Mouse (Mus musculus): ENCODE results near the gene Lsmem1. TPM values are rescaled to one million over a fixed set of nuclear protein-coding genes. Genes with fewer than 3 reads are reported as not detected.
A peak's percentile ranks its signal among the peaks of the same experiment; 100 is the strongest.

Lsmem1 gene
- not detected in 2 replicates for polyA plus RNA-seq (2014; fragmentation: Nextera tagmentation; extraction: Ambion mirVana)

DNA sequence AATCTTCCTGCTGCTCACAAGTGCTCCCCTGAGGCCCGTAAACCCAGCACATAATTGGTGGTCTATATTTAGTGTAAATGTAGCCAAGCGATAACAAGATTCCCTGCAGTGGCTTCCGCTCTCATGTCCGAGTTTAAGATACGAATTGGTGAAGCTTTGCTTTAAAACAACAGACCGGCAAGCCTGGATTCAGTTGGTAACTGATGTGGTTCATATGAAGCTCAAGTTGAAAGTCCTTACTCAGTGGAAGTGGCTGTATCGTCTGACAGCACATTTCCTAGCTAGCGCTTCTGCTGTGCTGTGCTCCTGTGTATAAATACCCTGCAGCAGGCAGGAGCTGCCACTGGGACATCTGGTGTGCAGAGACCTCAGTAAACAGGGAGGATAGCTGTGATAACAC lies at the start of gene Lsmem1:
Gene Lsmem1, minus strand, starts transcription at position 189 of the 400 bp plus-strand sequence.
- Histone ChIP-seq H3K9ac (ENCODE audit: low read length) (no peak within 1 kb of the TSS), H3K27me3 (replicated peaks; ENCODE audit: control insufficient read depth, insufficient read depth, low read length) (no peaks in the 10 kb centered on the region), H3K36me3 (ENCODE audit: control insufficient read depth, insufficient read depth, low read length) (peaks cover 32% of the 10 kb centered on the region), H3K9me3 (ENCODE audit: control insufficient read depth, low read length) (no peaks in the 10 kb centered on the region), H3K4me2 (ENCODE audit: low read length) (no peak within 1 kb of the TSS), H3K4me1 (replicated peaks; ENCODE audit: control insufficient read depth, insufficient read depth, low read length) (no peaks in the 10 kb centered on the region), H3K27ac (ENCODE audit: low read depth) (no peak within 1 kb of the TSS), H3K4me3 (ENCODE audit: low read depth, low read length) (no peak within 1 kb of the TSS)
- DNase-seq (ENCODE audit: low spot score) (no peak), ATAC-seq (replicated peaks; ENCODE audit: low FRiP score, low TSS enrichment, low read depth) (no peak)
- 73% methylated on average over 8 of the region's 8 CpGs for WGBS

GRCm38 (mm10) chr12:40248454-40249180 lies 49.3 kb upstream of the Lsmem1 start, which contains the start of gene Ifrd1:
TSS of gene Ifrd1 (minus strand) at chr12:40248504.
- no peaks in the 10 kb centered on the region for H3K36me3 ChIP-seq (ENCODE audit: control insufficient read depth, insufficient read depth, low read length)
- ATAC-seq (replicated peaks; ENCODE audit: low FRiP score, low TSS enrichment, low read depth) = no peak
- H3K9me3 ChIP-seq (ENCODE audit: control insufficient read depth, low read length) = no peaks in the 10 kb centered on the region
- H3K27me3 ChIP-seq (replicated peaks; ENCODE audit: control insufficient read depth, insufficient read depth, low read length) = no peaks in the 10 kb centered on the region
- 60% methylated on average over 5 of the region's 5 CpGs for WGBS
- no peak for DNase-seq (ENCODE audit: low spot score)
- H3K27ac ChIP-seq (ENCODE audit: low read depth) = no peak within 1 kb of the TSS
- H3K4me2 ChIP-seq (ENCODE audit: low read length) = no peak within 1 kb of the TSS
- H3K4me1 ChIP-seq (replicated peaks; ENCODE audit: control insufficient read depth, insufficient read depth, low read length) = no peaks in the 10 kb centered on the region
- H3K4me3 ChIP-seq (ENCODE audit: low read depth, low read length) = no peak within 1 kb of the TSS
- H3K9ac ChIP-seq (ENCODE audit: low read length) = no peak within 1 kb of the TSS

GRCm38 (mm10) chr12:40247976-40248375 lies 48.7 kb upstream of the Lsmem1 start:
- H3K9me3 ChIP-seq (ENCODE audit: control insufficient read depth, low read length) = no peaks in the 10 kb centered on the region
- no peak overlapping the region for H3K4me3 ChIP-seq (ENCODE audit: low read depth, low read length)
- no peaks in the 10 kb centered on the region for H3K27me3 ChIP-seq (replicated peaks; ENCODE audit: control insufficient read depth, insufficient read depth, low read length)
- H3K9ac ChIP-seq (ENCODE audit: low read length) = no peak overlapping the region
- no peaks in the 10 kb centered on the region for H3K36me3 ChIP-seq (ENCODE audit: control insufficient read depth, insufficient read depth, low read length)
- no peak overlapping the region for H3K4me2 ChIP-seq (ENCODE audit: low read length)
- ATAC-seq (replicated peaks; ENCODE audit: low FRiP score, low TSS enrichment, low read depth) (peak; percentile 69), DNase-seq (ENCODE audit: low spot score) (no peak)
- WGBS = 62% methylated on average over 6 of the region's 6 CpGs
- H3K4me1 ChIP-seq (replicated peaks; ENCODE audit: control insufficient read depth, insufficient read depth, low read length) = no peaks in the 10 kb centered on the region
- H3K27ac ChIP-seq (ENCODE audit: low read depth) = no peak overlapping the region

DNA sequence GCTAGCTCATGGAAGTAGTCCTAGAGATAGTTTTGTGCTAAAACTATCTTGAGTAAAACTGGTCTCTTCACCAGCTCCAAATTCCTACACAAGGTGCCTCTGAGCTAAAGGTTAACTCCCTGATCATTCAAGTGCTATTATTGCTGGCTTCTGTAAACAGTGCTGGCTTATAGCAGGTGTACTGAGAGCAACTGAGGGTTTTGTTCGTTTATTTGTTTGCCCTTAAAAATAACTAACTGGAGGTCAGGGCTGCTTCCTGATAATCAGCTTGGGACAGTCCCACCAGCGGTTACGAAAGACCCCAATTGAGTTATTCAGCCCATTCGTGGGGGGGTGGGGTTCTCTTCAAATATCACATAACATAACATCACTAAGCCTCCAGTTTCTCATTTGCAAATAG lies 48.1 kb upstream of the Lsmem1 start:
- no peak; the same call in 1 of the 2 replicates for ATAC-seq (replicated peaks; ENCODE audit: low FRiP score, low TSS enrichment, low read depth)

DNA sequence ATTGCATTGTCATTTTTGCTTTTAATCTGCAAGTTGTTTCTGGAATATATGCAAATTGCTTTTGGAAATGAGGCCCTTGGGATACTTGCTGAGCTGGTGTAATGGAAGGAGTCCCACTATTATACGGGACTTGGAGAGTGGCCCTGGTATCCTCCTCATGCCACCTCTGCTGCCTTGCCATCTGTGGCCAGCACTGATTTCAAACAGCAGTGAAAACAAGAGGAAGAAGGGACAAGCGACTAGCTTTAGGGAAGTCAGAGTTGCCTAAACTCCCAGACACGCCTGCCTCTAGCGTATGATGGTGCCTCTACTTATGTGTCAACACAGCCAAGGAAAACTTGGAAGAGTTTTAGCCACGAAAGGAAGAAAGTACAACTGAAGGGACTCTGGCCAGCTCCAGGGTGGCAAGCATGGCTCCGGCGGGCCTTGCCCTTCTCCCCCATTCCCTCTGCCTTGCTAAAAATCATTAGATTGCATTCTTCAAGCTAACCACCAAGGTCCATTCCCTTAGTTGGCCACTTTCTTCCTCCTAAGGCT lies 46.2 kb upstream of the Lsmem1 start:
- Histone ChIP-seq H3K27me3 (replicated peaks; ENCODE audit: control insufficient read depth, insufficient read depth, low read length) (no peaks in the 10 kb centered on the region), H3K4me2 (ENCODE audit: low read length) (no peak overlapping the region), H3K4me1 (replicated peaks; ENCODE audit: control insufficient read depth, insufficient read depth, low read length) (no peaks in the 10 kb centered on the region), H3K9ac (ENCODE audit: low read length) (no peak overlapping the region), H3K27ac (ENCODE audit: low read depth) (no peak overlapping the region), H3K36me3 (ENCODE audit: control insufficient read depth, insufficient read depth, low read length) (no peaks in the 10 kb centered on the region), H3K4me3 (ENCODE audit: low read depth, low read length) (no peak overlapping the region), H3K9me3 (ENCODE audit: control insufficient read depth, low read length) (no peaks in the 10 kb centered on the region)
- no peak for DNase-seq (ENCODE audit: low spot score)
- no peak for ATAC-seq (replicated peaks; ENCODE audit: low FRiP score, low TSS enrichment, low read depth)
- 92% methylated on average over 7 of the region's 7 CpGs for WGBS

More for the DNA sequence above, 48.1 kb upstream of the Lsmem1 start:
- no peaks in the 10 kb centered on the region for H3K4me1 ChIP-seq (replicated peaks; ENCODE audit: control insufficient read depth, insufficient read depth, low read length)
- H3K4me2 ChIP-seq (ENCODE audit: low read length) = no peak overlapping the region
- WGBS = 38% methylated on average over 4 of the region's 4 CpGs
- H3K9me3 ChIP-seq (ENCODE audit: control insufficient read depth, low read length) = no peaks in the 10 kb centered on the region
- no peak for DNase-seq (ENCODE audit: low spot score)
- H3K27ac ChIP-seq (ENCODE audit: low read depth) = no peak overlapping the region
- no peaks in the 10 kb centered on the region for H3K36me3 ChIP-seq (ENCODE audit: control insufficient read depth, insufficient read depth, low read length)
- no peak overlapping the region for H3K4me3 ChIP-seq (ENCODE audit: low read depth, low read length)
- H3K9ac ChIP-seq (ENCODE audit: low read length) = no peak overlapping the region
- H3K27me3 ChIP-seq (replicated peaks; ENCODE audit: control insufficient read depth, insufficient read depth, low read length) = no peaks in the 10 kb centered on the region

- WGBS = 91% methylated on average over 5 of the region's 5 CpGs
Observed at GRCm38 (mm10) chr12:40244926-40245325, 45.6 kb upstream of the Lsmem1 start.

GRCm38 (mm10) chr12:40243821-40244221 lies 44.5 kb upstream of the Lsmem1 start:
- Histone ChIP-seq H3K4me1 (replicated peaks; ENCODE audit: control insufficient read depth, insufficient read depth, low read length) (no peaks in the 10 kb centered on the region), H3K9me3 (ENCODE audit: control insufficient read depth, low read length) (no peaks in the 10 kb centered on the region), H3K9ac (ENCODE audit: low read length) (no peak overlapping the region), H3K27ac (ENCODE audit: low read depth) (no peak overlapping the region), H3K4me3 (ENCODE audit: low read depth, low read length) (no peak overlapping the region), H3K36me3 (ENCODE audit: control insufficient read depth, insufficient read depth, low read length) (no peaks in the 10 kb centered on the region), H3K27me3 (replicated peaks; ENCODE audit: control insufficient read depth, insufficient read depth, low read length) (no peaks in the 10 kb centered on the region), H3K4me2 (ENCODE audit: low read length) (no peak overlapping the region)
- DNase-seq (ENCODE audit: low spot score) (peak; percentile 65), ATAC-seq (replicated peaks; ENCODE audit: low FRiP score, low TSS enrichment, low read depth) (peak; percentile 49; the same call in 1 of the 2 replicates)
- WGBS = 45% methylated on average over 11 of the region's 11 CpGs

More at GRCm38 (mm10) chr12:40244926-40245325, 45.6 kb upstream of the Lsmem1 start:
- Histone ChIP-seq H3K9me3 (ENCODE audit: control insufficient read depth, low read length) (no peaks in the 10 kb centered on the region), H3K4me1 (replicated peaks; ENCODE audit: control insufficient read depth, insufficient read depth, low read length) (no peaks in the 10 kb centered on the region), H3K36me3 (ENCODE audit: control insufficient read depth, insufficient read depth, low read length) (no peaks in the 10 kb centered on the region), H3K4me3 (ENCODE audit: low read depth, low read length) (no peak overlapping the region), H3K27me3 (replicated peaks; ENCODE audit: control insufficient read depth, insufficient read depth, low read length) (no peaks in the 10 kb centered on the region), H3K9ac (ENCODE audit: low read length) (no peak overlapping the region), H3K27ac (ENCODE audit: low read depth) (no peak overlapping the region), H3K4me2 (ENCODE audit: low read length) (no peak overlapping the region)
- ATAC-seq (replicated peaks; ENCODE audit: low FRiP score, low TSS enrichment, low read depth) = no peak
- DNase-seq (ENCODE audit: low spot score) = no peak

DNA sequence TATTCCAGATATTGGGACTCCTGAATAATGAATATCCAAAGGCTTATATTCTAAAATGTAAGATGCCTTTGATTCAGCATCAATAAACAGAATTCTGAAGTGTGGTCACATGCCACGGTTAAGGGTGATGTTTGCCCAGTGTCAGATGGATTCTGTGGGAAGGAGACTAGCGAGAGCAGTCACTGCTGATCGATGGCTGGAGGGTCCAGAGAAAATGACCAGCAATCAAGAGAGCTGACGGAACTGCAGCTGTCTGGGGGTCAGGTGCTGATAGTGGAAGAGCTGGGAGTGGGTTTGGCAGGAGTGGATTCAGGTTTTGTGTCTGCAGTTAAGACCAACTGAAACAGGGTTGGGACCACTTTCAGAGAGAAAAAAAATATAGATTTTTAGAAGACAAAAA lies 44.0 kb upstream of the Lsmem1 start:
- Histone ChIP-seq H3K4me1 (replicated peaks; ENCODE audit: control insufficient read depth, insufficient read depth, low read length) (no peaks in the 10 kb centered on the region), H3K4me2 (ENCODE audit: low read length) (no peak overlapping the region), H3K4me3 (ENCODE audit: low read depth, low read length) (no peak overlapping the region), H3K9me3 (ENCODE audit: control insufficient read depth, low read length) (no peaks in the 10 kb centered on the region), H3K9ac (ENCODE audit: low read length) (no peak overlapping the region), H3K27ac (ENCODE audit: low read depth) (no peak overlapping the region), H3K27me3 (replicated peaks; ENCODE audit: control insufficient read depth, insufficient read depth, low read length) (no peaks in the 10 kb centered on the region), H3K36me3 (ENCODE audit: control insufficient read depth, insufficient read depth, low read length) (no peaks in the 10 kb centered on the region)
- ATAC-seq (replicated peaks; ENCODE audit: low FRiP score, low TSS enrichment, low read depth) (no peak), DNase-seq (ENCODE audit: low spot score) (no peak)
- 58% methylated on average over 4 of the region's 4 CpGs for WGBS

- H3K27me3 ChIP-seq (replicated peaks; ENCODE audit: control insufficient read depth, insufficient read depth, low read length) = no peaks in the 10 kb centered on the region
- H3K9ac ChIP-seq (ENCODE audit: low read length) = no peak overlapping the region
- ATAC-seq (replicated peaks; ENCODE audit: low FRiP score, low TSS enrichment, low read depth) (no peak), DNase-seq (ENCODE audit: low spot score) (no peak)
- H3K36me3 ChIP-seq (ENCODE audit: control insufficient read depth, insufficient read depth, low read length) = no peaks in the 10 kb centered on the region
- H3K9me3 ChIP-seq (ENCODE audit: control insufficient read depth, low read length) = no peaks in the 10 kb centered on the region
- H3K4me2 ChIP-seq (ENCODE audit: low read length) = no peak overlapping the region
- no peak overlapping the region for H3K27ac ChIP-seq (ENCODE audit: low read depth)
- H3K4me3 ChIP-seq (ENCODE audit: low read depth, low read length) = no peak overlapping the region
- no peaks in the 10 kb centered on the region for H3K4me1 ChIP-seq (replicated peaks; ENCODE audit: control insufficient read depth, insufficient read depth, low read length)
- WGBS = 90% methylated on average over 7 of the region's 7 CpGs
Observed at GRCm38 (mm10) chr12:40239161-40239560, 39.9 kb upstream of the Lsmem1 start.
